Mouse (Mus musculus): ENCODE results near the gene Ccdc85a.
"Not testable (repeated sequence)": the region's sequence is repeated elsewhere in the genome, so short reads cannot be mapped to it uniquely, and the experiment has no call there.

Ccdc85a gene

GRCm38 (mm10) chr11:28439877-28440276 lies 144.2 kb downstream of the Ccdc85a start:
- in situ Hi-C loops (cut with MboI; ENCODE audit: unreplicated experiment in 2 of 2) = no loop called here

DNA sequence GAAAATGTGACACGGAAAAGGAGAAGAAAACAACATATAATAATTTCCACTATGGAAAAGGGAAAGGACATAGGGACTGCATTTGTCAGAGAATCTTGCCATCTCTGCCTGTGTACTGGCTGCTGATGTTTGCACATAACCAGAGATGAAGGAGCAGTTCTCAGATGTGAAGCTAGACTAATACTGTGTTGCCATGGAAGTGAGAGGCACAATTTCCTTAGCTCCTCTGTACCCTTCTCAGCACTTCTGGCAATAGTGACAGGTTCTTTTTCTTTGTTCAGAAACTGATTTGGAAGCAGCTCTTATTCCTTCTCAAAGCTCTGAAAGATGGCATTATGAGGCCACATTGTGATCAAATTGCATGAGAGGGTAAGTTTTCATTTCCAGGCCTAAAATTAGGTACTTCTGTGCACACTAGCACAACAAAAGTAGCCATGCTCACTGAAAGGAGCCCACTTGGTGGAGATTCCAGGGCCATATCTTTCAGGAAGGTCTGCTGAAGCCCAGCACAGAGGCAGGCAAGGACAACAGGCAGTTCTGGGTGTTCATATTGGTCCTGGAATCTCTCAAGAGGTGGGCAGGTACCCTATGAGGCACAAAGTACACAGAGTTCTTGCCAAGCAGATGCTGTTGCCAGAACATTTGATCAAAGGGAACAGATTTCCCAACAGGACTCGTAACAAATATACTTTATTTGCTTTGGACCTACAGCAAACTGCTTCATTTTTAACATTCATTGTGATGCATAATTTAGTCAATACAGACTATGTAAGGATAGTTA lies 161.5 kb downstream of the Ccdc85a start:
- in situ Hi-C loops (cut with MboI; ENCODE audit: unreplicated experiment in 2 of 2) = no loop called here

DNA sequence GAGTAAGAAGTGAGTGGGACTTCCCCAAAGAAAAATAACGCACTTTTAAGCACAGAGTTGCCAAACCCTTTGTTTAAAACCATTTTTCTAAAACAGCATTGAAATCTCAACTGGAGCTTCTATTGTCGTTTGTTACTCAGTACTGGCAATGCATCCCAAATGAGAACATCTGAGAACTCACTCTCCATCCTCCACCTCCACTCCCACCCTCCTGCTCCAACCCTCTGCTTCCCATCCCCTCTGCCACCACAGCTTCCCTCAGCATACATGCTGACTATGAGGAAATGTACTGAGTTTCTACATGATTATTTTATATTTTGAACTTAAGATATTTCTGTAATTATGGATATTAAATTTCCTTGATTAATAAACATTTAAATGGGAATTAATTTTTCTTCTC lies 168.3 kb downstream of the Ccdc85a start:
- in situ Hi-C loops (cut with MboI; ENCODE audit: unreplicated experiment in 2 of 2) = no loop called here

- in situ Hi-C loops (cut with MboI; ENCODE audit: unreplicated experiment in 2 of 2) = not testable (repeated sequence)
Measured at GRCm38 (mm10) chr11:28409880-28410279, 174.2 kb downstream of the Ccdc85a start.

DNA sequence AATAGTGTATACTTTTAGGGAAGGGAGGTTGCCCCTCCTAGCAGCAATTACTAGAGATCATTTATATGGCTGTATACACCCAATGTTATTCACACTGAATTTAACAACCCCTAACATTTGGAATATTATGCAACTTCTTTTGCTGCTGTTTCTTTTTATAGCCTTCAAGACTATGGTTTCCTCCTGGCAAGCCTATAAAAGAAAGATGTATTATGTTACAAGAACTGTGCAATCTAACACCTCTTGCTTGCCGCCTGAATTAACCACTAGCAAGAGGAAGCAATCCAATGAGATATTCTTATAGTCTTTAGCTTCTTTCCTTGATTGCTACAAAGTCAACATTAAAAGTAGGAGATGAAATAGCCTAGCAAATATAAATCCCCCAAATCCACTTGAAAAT lies 187.0 kb downstream of the Ccdc85a start:
- in situ Hi-C loops (cut with MboI; ENCODE audit: unreplicated experiment in 2 of 2) = no loop called here

GRCm38 (mm10) chr11:28375891-28376290 lies 208.2 kb downstream of the Ccdc85a start:
- in situ Hi-C loops (cut with MboI; ENCODE audit: unreplicated experiment in 2 of 2) = no loop called here

DNA sequence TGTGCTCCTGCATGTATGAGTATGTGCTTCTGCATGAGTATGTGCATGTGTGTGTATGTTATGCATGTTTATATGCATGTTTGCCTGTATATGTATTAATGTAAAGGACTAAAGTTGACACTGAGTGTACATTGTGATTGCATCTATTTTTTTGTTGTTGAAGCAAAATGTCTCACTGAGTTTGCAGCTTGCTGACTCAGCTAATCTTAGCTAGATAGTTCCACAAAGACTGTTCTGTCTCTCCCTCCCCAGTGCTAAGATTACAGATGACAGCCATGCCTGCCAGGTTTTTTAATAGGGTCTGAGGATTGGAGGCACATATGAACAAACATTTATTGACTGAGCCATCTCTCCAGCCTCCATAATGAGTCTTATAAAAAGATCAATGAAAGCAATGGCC lies 209.5 kb downstream of the Ccdc85a start:
- in situ Hi-C loops (cut with MboI; ENCODE audit: unreplicated experiment in 2 of 2) = no loop called here

- in situ Hi-C loops (cut with MboI; ENCODE audit: unreplicated experiment in 2 of 2) = not testable (repeated sequence)
Measured at GRCm38 (mm10) chr11:28371381-28371780, 212.7 kb downstream of the Ccdc85a start.

DNA sequence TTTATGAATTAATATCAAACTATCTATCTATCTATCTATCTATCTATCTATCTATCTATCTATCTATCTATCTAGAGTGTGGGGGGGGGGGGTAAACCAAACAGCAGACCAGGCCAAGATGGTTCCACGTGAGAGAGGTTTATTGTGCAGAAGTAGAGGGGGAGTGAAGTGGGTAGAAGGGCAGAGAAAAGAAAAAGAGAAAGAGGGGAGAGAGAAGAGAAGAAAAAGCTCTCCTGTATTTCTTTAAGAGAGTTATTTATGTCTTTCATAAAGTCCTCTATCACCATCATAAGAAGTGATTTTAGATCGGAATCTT lies 218.2 kb downstream of the Ccdc85a start:
- in situ Hi-C loops (cut with MboI; ENCODE audit: unreplicated experiment in 2 of 2) = no loop called here

DNA sequence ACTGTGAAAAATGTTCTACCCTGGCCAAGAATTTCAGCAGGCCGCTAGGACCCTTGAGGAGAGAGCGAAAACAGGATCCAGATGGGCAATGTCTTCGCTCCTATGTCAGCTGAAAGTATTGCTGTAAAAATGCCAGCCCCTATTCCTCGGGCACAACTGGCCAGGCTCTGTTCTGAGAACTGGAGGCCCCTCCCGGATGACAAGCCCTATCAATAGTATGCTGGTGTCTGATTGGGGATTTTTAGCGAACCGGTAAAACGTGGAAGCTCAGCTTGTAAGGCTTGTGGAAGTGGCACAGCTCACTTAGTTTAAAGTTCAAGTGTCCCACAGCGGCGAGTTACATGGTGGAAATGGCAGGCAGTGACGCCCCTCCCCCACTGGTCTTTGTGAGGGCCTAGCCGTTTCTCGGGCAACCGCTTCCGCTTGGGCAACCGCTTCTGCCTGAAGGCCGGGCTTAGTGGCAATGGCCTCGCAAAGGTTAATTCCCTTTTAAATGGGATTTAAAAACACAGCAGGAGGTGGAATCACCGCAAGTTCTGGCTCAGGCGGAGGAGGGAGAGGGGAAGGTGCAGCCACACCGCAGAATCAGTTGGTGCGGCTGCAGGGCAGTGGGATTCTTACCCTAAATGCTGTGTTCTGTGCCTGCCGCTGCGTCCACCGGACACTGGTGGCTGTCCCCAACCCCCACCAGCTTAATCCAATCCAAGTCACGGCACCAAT lies 218.8 kb downstream of the Ccdc85a start:
- in situ Hi-C loops (cut with MboI; ENCODE audit: unreplicated experiment in 2 of 2) = no loop called here

- in situ Hi-C loops (cut with MboI; ENCODE audit: unreplicated experiment in 2 of 2) = no loop called here
Measured at GRCm38 (mm10) chr11:28343465-28343864, 240.7 kb downstream of the Ccdc85a start.

DNA sequence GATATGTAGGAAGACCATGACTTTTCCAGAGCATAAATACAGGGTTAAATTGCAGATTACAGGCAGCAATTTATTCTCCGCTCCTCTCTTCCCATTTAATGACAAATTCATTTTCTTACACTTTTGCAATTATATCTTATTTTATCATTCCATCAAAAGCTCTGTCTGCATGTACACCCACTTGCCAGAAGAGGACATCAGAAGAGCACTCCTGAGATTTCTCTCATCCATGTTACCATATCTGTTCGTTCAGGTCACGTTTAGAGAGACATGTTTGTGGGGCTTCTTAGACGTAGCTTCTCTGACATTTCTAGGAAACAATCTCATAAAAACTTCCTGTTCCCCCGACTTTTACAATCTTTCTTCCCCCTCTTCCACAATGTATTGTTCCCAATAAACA lies 242.2 kb downstream of the Ccdc85a start:
- in situ Hi-C loops (cut with MboI; ENCODE audit: unreplicated experiment in 2 of 2) = no loop called here

- in situ Hi-C loops (cut with MboI; ENCODE audit: unreplicated experiment in 2 of 2) = not testable (repeated sequence)
Measured at GRCm38 (mm10) chr11:28339224-28340150, 244.6 kb downstream of the Ccdc85a start, which contains the start of gene Gm6685. TSS of gene Gm6685 (minus strand) at chr11:28339867.
